Mouse (Mus musculus): ENCODE measurements around the gene Cyp39a1. TPM values are rescaled to one million over a fixed set of nuclear protein-coding genes. Genes with fewer than 3 reads are reported as not detected.

Gene Cyp39a1
- polyA plus RNA-seq, 1 experiment: 1.7 TPM

- Histone ChIP-seq H3K4me2 (ENCODE audit: low read depth) (no peak within 1 kb of the TSS), H3K27me3 (ENCODE audit: control insufficient read depth, insufficient read depth, insufficient read length) (no peaks in the 10 kb centered on the region), H3K4me3 (no peak within 1 kb of the TSS), H3K79me2 (ENCODE audit: control insufficient read depth, insufficient read depth) (no peaks in the 10 kb centered on the region), H3ac (ENCODE audit: control insufficient read depth, insufficient read length) (no peak within 1 kb of the TSS), H3K36me3 (ENCODE audit: control insufficient read depth, insufficient read depth) (no peaks in the 10 kb centered on the region)
- TF ChIP-seq MYOG (IDR thresholded peaks at IDR 0.05; ENCODE audit: control insufficient read depth in 1 of 3, insufficient read depth in 1 of 3, insufficient read length in 2 of 3, low read depth in 2 of 3) (no peak), MAX (IDR thresholded peaks at IDR 0.05; ENCODE audit: low read depth) (no peak), POLR2AphosphoS2 (IDR thresholded peaks at IDR 0.05; ENCODE audit: insufficient read length, low read depth) (no peak), CEBPB (IDR thresholded peaks at IDR 0.05; ENCODE audit: insufficient read depth, poor library complexity, severe bottlenecking) (no peak), USF1 (IDR thresholded peaks at IDR 0.05; ENCODE audit: low read depth) (no peak), REST (IDR thresholded peaks at IDR 0.05; ENCODE audit: insufficient read depth, insufficient read length) (no peak), TCF12 (IDR thresholded peaks at IDR 0.05; ENCODE audit: insufficient read depth, poor library complexity, severe bottlenecking) (no peak), TCF3 (IDR thresholded peaks at IDR 0.05; ENCODE audit: insufficient read length, low read depth) (no peak), SRF (IDR thresholded peaks at IDR 0.05; ENCODE audit: control insufficient read depth, insufficient read length, low read depth) (no peak), E2F4 (IDR thresholded peaks at IDR 0.05; ENCODE audit: insufficient read depth) (no peak), MYOD1 (IDR thresholded peaks at IDR 0.05; ENCODE audit: control insufficient read depth in 1 of 3, insufficient read length in 2 of 3, low read depth in 2 of 3) (no peak), POLR2A (IDR thresholded peaks at IDR 0.05; ENCODE audit: insufficient read length, low read depth) (no peak)
These were observed 37.5 kb upstream of the Cyp39a1 start, which contains the start of gene Tdrd6 for GRCm38 (mm10) chr17:43629496-43630426. Gene Tdrd6, minus strand, starts transcription at chr17:43630299.

DNA sequence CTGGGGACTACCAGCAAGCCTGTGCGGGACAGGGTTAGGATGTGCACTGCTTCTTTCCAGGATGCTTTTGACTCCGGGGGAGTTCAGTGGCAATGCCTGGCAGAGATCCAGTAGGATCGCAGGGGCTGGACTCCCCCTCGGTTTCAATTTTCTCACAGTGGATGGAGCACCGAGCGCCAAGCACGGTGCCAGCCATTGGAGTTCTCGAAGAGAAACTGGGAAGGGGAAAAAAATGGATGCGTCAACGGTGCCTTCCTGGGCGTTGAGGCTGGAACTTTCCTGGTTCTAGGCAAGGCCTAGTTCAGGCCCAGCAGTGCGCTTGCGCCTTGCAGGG, 36.8 kb upstream of the Cyp39a1 start:
- Histone ChIP-seq H3ac (ENCODE audit: control insufficient read depth, insufficient read length) (no peak overlapping the region), H3K4me3 (no peak overlapping the region), H3K36me3 (ENCODE audit: control insufficient read depth, insufficient read depth) (no peaks in the 10 kb centered on the region), H3K79me2 (ENCODE audit: control insufficient read depth, insufficient read depth) (no peaks in the 10 kb centered on the region), H3K27me3 (ENCODE audit: control insufficient read depth, insufficient read depth, insufficient read length) (no peaks in the 10 kb centered on the region), H3K4me2 (ENCODE audit: low read depth) (no peak overlapping the region)
- TF ChIP-seq MAX (IDR thresholded peaks at IDR 0.05; ENCODE audit: low read depth) (no peak), TCF12 (IDR thresholded peaks at IDR 0.05; ENCODE audit: insufficient read depth, poor library complexity, severe bottlenecking) (no peak), SRF (IDR thresholded peaks at IDR 0.05; ENCODE audit: control insufficient read depth, insufficient read length, low read depth) (no peak), MYOG (IDR thresholded peaks at IDR 0.05; ENCODE audit: control insufficient read depth in 1 of 3, insufficient read depth in 1 of 3, insufficient read length in 2 of 3, low read depth in 2 of 3) (no peak)

DNA sequence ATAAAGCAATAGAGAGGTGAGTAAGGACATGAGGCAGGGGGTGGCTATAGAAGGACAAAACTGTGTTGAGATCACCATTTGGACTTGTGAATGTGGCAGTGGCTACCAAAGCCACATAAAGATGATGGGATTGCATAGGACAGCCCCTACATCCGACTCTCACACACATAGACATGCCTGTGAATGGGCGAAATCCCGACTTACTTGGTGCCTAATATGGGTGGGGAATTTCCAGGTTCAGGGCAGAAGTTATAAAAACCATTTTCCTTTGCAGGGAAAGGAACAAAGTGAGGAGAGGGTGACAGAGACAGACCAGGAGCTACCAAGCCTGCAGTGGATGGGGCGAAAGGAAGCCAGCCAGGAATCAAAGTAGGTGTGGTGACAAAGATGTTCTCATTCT, 30.1 kb upstream of the Cyp39a1 start:
- Histone ChIP-seq H3K4me3 (no peak overlapping the region), H3K36me3 (ENCODE audit: control insufficient read depth, insufficient read depth) (no peaks in the 10 kb centered on the region), H3K79me2 (ENCODE audit: control insufficient read depth, insufficient read depth) (no peaks in the 10 kb centered on the region), H3K27me3 (ENCODE audit: control insufficient read depth, insufficient read depth, insufficient read length) (no peaks in the 10 kb centered on the region), H3ac (ENCODE audit: control insufficient read depth, insufficient read length) (no peak overlapping the region), H3K4me2 (ENCODE audit: low read depth) (no peak overlapping the region)
- no peak for TF ChIP-seq USF1 (IDR thresholded peaks at IDR 0.05; ENCODE audit: low read depth)
- no peak for TF ChIP-seq POLR2A (IDR thresholded peaks at IDR 0.05; ENCODE audit: insufficient read length, low read depth)
- no peak for TF ChIP-seq REST (IDR thresholded peaks at IDR 0.05; ENCODE audit: insufficient read depth, insufficient read length)

DNA sequence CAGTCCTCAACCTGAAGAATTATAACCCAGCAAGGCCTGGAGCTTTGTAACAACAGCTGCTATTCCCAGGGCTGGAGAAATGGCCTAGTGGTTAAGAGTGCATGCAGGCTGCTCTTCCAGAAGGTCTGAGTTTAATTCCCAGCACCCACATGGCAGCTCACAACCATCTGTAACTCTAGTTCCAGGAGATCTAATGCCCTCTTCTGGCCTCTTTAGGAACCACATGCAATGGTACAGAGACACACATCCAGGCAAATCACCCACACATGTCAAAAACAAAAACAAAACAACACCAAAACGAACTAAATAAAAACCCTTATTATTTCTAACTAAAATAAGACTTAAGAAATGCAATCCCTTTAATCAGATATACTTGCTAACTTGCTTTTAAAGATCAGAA, 26.4 kb upstream of the Cyp39a1 start:
- no peaks in the 10 kb centered on the region for H3K36me3 ChIP-seq (ENCODE audit: control insufficient read depth, insufficient read depth)
- no peaks in the 10 kb centered on the region for H3K79me2 ChIP-seq (ENCODE audit: control insufficient read depth, insufficient read depth)
- no peak overlapping the region for H3K4me3 ChIP-seq
- H3ac ChIP-seq (ENCODE audit: control insufficient read depth, insufficient read length): no peak overlapping the region
- no peaks in the 10 kb centered on the region for H3K27me3 ChIP-seq (ENCODE audit: control insufficient read depth, insufficient read depth, insufficient read length)
- H3K4me2 ChIP-seq (ENCODE audit: low read depth): no peak overlapping the region
- TF ChIP-seq MYOG (IDR thresholded peaks at IDR 0.05; ENCODE audit: control insufficient read depth in 1 of 3, insufficient read depth in 1 of 3, insufficient read length in 2 of 3, low read depth in 2 of 3): no peak
- TF ChIP-seq TCF12 (IDR thresholded peaks at IDR 0.05; ENCODE audit: insufficient read depth, poor library complexity, severe bottlenecking): no peak
- no peak for TF ChIP-seq CEBPB (IDR thresholded peaks at IDR 0.05; ENCODE audit: insufficient read depth, poor library complexity, severe bottlenecking)
- no peak for TF ChIP-seq SRF (IDR thresholded peaks at IDR 0.05; ENCODE audit: control insufficient read depth, insufficient read length, low read depth)
- TF ChIP-seq MYOD1 (IDR thresholded peaks at IDR 0.05; ENCODE audit: control insufficient read depth in 1 of 3, insufficient read length in 2 of 3, low read depth in 2 of 3): no peak
- no peak for TF ChIP-seq TCF3 (IDR thresholded peaks at IDR 0.05; ENCODE audit: insufficient read length, low read depth)
- no peak for TF ChIP-seq E2F4 (IDR thresholded peaks at IDR 0.05; ENCODE audit: insufficient read depth)
- TF ChIP-seq MAX (IDR thresholded peaks at IDR 0.05; ENCODE audit: low read depth): no peak
- no peak for TF ChIP-seq USF1 (IDR thresholded peaks at IDR 0.05; ENCODE audit: low read depth)
- TF ChIP-seq POLR2A (IDR thresholded peaks at IDR 0.05; ENCODE audit: insufficient read length, low read depth): no peak
- no peak for TF ChIP-seq REST (IDR thresholded peaks at IDR 0.05; ENCODE audit: insufficient read depth, insufficient read length)
- TF ChIP-seq POLR2AphosphoS2 (IDR thresholded peaks at IDR 0.05; ENCODE audit: insufficient read length, low read depth): no peak

DNA sequence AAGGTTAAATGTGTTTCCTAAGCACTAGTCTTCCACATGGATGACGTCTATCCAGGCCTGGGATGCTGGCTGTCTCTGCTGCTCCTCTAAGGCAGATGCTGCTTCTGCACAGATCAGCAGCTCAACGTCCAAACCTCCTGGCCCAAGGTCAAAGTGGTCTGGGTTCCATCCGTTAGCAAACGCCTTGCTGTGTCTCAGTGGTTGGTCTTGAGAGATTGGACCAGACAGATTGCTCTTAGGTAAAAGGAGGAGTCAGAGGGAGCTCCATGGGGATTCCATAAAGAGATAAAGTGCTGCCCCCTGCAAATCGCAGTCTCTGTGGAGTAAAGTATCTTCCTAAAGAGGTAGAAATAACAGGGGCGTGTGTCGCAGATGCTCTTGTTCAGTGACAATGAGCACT, 24.0 kb upstream of the Cyp39a1 start:
- Histone ChIP-seq H3K4me3 (no peak overlapping the region), H3K27me3 (ENCODE audit: control insufficient read depth, insufficient read depth, insufficient read length) (no peaks in the 10 kb centered on the region), H3K36me3 (ENCODE audit: control insufficient read depth, insufficient read depth) (no peaks in the 10 kb centered on the region), H3K79me2 (ENCODE audit: control insufficient read depth, insufficient read depth) (no peaks in the 10 kb centered on the region), H3K4me2 (ENCODE audit: low read depth) (no peak overlapping the region), H3ac (ENCODE audit: control insufficient read depth, insufficient read length) (no peak overlapping the region)
- no peak for TF ChIP-seq TCF3 (IDR thresholded peaks at IDR 0.05; ENCODE audit: insufficient read length, low read depth)
